Mouse (Mus musculus): Measurements from ENCODE around the gene Gm10392.
A peak's percentile ranks its signal among the peaks of the same experiment; 100 is the strongest.

Gene Gm10392

GRCm38 (mm10) chr11:77492311-77492871, 26.6 kb downstream of the Gm10392 start:
- DNase-seq (ENCODE audit: low spot score), result no peak

GRCm38 (mm10) chr11:77491502-77492291, 27.3 kb downstream of the Gm10392 start:
- DNase-seq (ENCODE audit: low spot score), result no peak

- peak; percentile 93 for DNase-seq (ENCODE audit: low spot score)
Measured at GRCm38 (mm10) chr11:77491123-77491501, 27.9 kb downstream of the Gm10392 start.

GRCm38 (mm10) chr11:77490451-77490850, 28.5 kb downstream of the Gm10392 start:
- DNase-seq (ENCODE audit: low spot score), result no peak

DNA sequence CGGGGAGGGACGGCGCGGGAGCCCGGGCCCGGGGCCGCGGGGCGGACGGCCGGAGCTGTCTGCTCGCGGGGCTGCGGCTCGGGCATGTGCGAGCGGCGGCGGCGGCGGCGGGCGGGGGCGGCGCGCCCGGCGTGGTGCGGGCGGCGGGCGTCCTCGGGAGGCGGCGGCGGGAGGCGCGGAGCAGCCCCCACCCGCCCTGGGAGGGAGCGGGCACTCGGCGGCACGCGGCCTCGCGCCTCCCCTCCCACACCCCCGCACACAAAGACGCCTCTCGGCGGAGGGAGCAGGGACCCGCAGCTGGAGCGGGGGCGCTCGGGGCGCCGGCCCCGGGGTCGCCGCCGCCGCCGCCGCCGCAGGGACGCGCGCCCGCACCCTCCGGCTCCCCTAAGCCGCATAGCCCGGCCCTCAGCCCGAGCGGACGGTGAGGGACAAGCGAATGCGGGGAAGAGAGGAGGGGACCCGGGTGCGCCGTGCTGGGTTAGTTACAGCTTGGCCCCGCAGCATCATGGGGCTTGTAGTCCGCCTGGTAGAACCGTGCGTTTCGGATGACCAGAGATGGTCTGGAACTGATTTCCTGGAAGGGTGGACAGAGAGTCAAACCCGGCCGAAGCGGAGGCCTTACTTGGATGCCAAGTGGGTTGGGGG, 29.3 kb downstream of the Gm10392 start, which contains the start of gene Ankrd13b:
Gene Ankrd13b (minus strand): TSS at position 88 of the 645 bp plus-strand sequence.
- no peak for DNase-seq (ENCODE audit: low spot score)

GRCm38 (mm10) chr11:77488771-77489581, 30.0 kb downstream of the Gm10392 start:
- no peak for DNase-seq (ENCODE audit: low spot score)

DNA sequence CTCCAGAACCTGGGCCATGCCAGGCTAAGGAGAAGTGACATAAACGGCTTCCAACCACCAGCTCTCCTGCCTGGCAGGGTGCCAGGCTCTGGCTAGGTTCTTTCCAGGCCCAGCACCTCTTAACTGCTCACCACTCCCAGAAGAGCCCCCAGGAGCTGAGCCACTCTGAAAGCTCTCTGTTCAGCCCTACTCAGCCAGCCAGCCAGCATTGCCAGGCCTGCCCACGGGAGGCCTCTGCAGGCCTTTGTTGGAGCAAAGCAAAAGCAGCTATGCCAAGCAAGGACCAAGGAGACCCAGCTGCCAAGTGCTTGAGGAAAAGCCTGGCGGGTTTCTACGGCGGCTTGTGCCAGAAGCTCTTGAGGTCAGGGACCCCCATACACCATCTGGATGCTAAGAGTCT, 32.2 kb downstream of the Gm10392 start:
- no peak for DNase-seq (ENCODE audit: low spot score)

DNA sequence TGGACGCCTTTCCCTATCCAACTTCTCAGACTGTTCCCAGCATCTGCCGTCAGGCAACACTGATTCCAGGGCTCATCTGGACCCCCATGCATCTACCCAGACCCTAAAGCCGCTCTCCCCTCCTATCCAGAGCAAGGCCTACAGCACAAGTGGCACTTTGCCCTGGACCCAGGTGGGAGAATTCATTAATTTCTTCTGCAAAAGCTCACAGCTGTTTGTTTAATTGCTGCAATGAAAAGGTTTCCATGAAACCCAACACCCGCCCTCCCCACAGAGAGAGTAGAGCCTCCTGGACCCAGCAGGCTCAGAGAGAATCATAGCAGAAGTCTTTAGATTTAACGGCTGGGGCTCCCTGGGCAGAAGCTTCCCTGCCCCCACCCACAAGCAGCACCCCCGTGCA, 33.8 kb downstream of the Gm10392 start:
- no peak for DNase-seq (ENCODE audit: low spot score)

- DNase-seq (ENCODE audit: low spot score), result no peak
Measured at GRCm38 (mm10) chr11:77483510-77484255, 35.3 kb downstream of the Gm10392 start.

DNA sequence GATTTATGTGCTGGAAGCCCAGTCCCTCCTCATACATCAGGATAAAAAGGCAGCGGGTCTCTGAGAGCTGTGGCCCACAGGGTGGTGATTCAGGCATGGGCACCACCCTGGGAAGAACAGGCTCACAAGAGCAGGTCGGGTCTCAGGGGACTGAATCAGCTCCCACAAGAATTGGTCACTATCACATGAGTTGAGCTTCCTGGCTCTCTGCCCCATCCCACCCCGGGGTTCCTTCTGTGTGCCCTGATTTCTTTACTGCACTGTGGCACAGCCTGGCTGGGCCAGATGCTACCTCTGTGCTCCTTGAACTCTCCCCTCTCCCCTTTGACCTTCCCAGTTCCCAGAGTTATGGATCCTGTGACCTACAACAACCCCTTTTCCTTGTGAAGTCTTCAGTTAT, 36.0 kb downstream of the Gm10392 start:
- no peak for DNase-seq (ENCODE audit: low spot score)

DNA sequence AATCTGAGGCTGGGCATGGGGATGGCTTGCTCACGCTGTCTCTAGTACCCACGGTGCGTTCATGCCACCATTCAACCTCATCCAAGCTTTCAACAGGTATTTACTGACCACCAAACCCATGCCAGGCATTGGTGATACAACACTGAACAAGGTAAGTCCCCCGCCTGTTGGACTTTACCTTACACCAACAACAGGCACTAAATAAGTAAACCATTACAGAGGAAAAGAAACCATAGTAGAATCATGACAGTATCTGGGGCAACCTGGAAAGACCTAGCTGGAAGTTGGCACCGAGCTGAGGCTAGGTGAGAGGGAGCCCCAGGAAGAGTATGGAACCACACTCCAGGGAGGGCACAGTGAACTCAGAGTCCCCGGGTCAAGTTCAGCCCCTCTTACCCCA, 42.1 kb downstream of the Gm10392 start:
- DNase-seq (ENCODE audit: low spot score), result no peak

GRCm38 (mm10) chr11:77476216-77476615, 42.8 kb downstream of the Gm10392 start:
- DNase-seq (ENCODE audit: low spot score), result no peak

- no peak for DNase-seq (ENCODE audit: low spot score)
Measured at GRCm38 (mm10) chr11:77472775-77473174, 46.2 kb downstream of the Gm10392 start.

DNA sequence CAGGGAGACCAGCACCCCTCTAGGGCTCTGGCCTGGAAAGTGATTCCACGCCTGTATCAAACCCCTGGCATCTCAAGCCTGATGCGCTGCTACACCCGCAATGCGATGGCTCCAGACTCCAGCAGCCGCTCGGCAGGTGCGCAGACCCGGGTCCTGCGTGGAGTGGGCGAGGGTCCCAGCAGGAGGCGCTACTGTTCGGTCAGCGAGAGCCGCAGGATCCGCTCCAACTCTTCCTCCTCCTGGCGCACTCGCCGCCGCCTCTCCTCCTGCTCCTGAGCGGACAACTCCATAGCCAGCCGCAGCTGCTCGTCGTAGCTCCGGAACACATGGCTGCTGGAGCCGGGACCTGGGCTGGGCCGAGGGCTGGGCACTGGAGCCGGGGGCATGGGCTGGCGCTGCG, 47.6 kb downstream of the Gm10392 start:
- no peak for DNase-seq (ENCODE audit: low spot score)

- no peak for DNase-seq (ENCODE audit: low spot score)
Measured at GRCm38 (mm10) chr11:77468397-77468796, 50.6 kb downstream of the Gm10392 start.

- peak; percentile 61 for DNase-seq (ENCODE audit: low spot score)
Measured at GRCm38 (mm10) chr11:77467784-77468183, 51.2 kb downstream of the Gm10392 start.

- DNase-seq (ENCODE audit: low spot score), result peak; percentile 49
Measured at GRCm38 (mm10) chr11:77467157-77467556, 51.8 kb downstream of the Gm10392 start.

Data from ovary, postnatal 14 days (tissue).